Mouse (Mus musculus): ENCODE data around the gene BC025920. TPM values are rescaled to one million over a fixed set of nuclear protein-coding genes. Genes with fewer than 3 reads are reported as not detected.
"Not testable (repeated sequence)": the region's sequence is repeated elsewhere in the genome, so short reads cannot be mapped to it uniquely, and the experiment has no call there.

The BC025920 gene
- polyA plus RNA-seq, 1 experiment, result 0.58 TPM

GRCm38 (mm10) chr10:81633253-81634099 lies 27.4 kb downstream of the BC025920 start:
- 5% methylated on average over 37 of the region's 37 CpGs for WGBS
- TF ChIP-seq POLR2A (IDR thresholded peaks at IDR 0.05; ENCODE audit: low read depth, low read length) (no peak), CTCF (IDR thresholded peaks at IDR 0.05; ENCODE audit: extremely low read depth, insufficient read length, insufficient replicate concordance, low read depth, low read length) (no peak)
- H3K4me1 ChIP-seq (ENCODE audit: control insufficient read depth, insufficient read depth, insufficient read length, low read length), result peaks cover 5% of the 10 kb centered on the region
- H3K27me3 ChIP-seq (ENCODE audit: control insufficient read depth, insufficient read depth, low read length), result no peaks in the 10 kb centered on the region
- peak overlapping the region; percentile 57 for H3K4me3 ChIP-seq (ENCODE audit: low read depth, low read length)
- no peak overlapping the region for H3K27ac ChIP-seq (ENCODE audit: insufficient read depth, low read depth, low read length)
- no peaks in the 10 kb centered on the region for H3K36me3 ChIP-seq (ENCODE audit: control insufficient read depth, insufficient read depth, low read length)

GRCm38 (mm10) chr10:81636338-81636737 lies 30.3 kb downstream of the BC025920 start:
- H3K4me1 ChIP-seq (ENCODE audit: control insufficient read depth, insufficient read depth, insufficient read length, low read length), result peaks cover 3% of the 10 kb centered on the region
- no peak overlapping the region for H3K27ac ChIP-seq (ENCODE audit: insufficient read depth, low read depth, low read length)
- WGBS, result 20% methylated on average over 8 of the region's 8 CpGs
- H3K27me3 ChIP-seq (ENCODE audit: control insufficient read depth, insufficient read depth, low read length), result no peaks in the 10 kb centered on the region
- H3K36me3 ChIP-seq (ENCODE audit: control insufficient read depth, insufficient read depth, low read length), result no peaks in the 10 kb centered on the region
- TF ChIP-seq CTCF (IDR thresholded peaks at IDR 0.05; ENCODE audit: extremely low read depth, insufficient read length, insufficient replicate concordance, low read depth, low read length), result no peak
- no peak overlapping the region for H3K4me3 ChIP-seq (ENCODE audit: low read depth, low read length)

- Histone ChIP-seq H3K27me3 (ENCODE audit: control insufficient read depth, insufficient read depth, low read length) (no peaks in the 10 kb centered on the region), H3K4me3 (ENCODE audit: low read depth, low read length) (no peak overlapping the region), H3K27ac (ENCODE audit: insufficient read depth, low read depth, low read length) (no peak overlapping the region), H3K36me3 (ENCODE audit: control insufficient read depth, insufficient read depth, low read length) (no peaks in the 10 kb centered on the region), H3K4me1 (ENCODE audit: control insufficient read depth, insufficient read depth, insufficient read length, low read length) (peaks cover 10% of the 10 kb centered on the region)
- TF ChIP-seq POLR2A (IDR thresholded peaks at IDR 0.05; ENCODE audit: low read depth, low read length) (no peak), CTCF (IDR thresholded peaks at IDR 0.05; ENCODE audit: extremely low read depth, insufficient read length, insufficient replicate concordance, low read depth, low read length) (no peak)
- 60% methylated on average over 6 of the region's 6 CpGs for WGBS
Measured at GRCm38 (mm10) chr10:81638101-81638500, 32.0 kb downstream of the BC025920 start.

DNA sequence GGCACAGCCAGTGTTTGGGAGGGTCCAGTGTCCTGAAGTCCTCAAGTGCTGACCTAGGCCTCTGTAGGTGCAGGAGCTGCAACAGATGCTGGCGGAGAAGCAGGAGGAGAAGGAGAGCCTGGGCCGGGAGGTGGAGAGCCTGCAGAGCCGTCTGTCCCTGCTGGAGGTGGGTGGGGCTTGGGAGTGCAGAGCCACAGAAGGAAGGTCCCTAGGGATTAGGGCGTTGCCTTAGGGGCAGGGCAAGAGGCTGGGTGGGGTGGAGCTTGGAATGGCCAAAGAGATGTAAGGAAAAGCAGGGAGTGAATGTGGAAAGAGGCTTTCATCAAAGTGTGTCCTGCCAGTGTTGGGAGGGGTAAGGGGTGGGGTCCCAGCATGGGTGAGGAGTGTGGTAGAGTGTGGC lies 34.8 kb downstream of the BC025920 start:
- H3K4me3 ChIP-seq (ENCODE audit: low read depth, low read length); H3K27ac ChIP-seq (ENCODE audit: insufficient read depth, low read depth, low read length); H3K4me1 ChIP-seq (ENCODE audit: control insufficient read depth, insufficient read depth, insufficient read length, low read length); H3K27me3 ChIP-seq (ENCODE audit: control insufficient read depth, insufficient read depth, low read length); H3K36me3 ChIP-seq (ENCODE audit: control insufficient read depth, insufficient read depth, low read length): not testable (repeated sequence)
- WGBS, result 49% methylated on average over 4 of the region's 4 CpGs

DNA sequence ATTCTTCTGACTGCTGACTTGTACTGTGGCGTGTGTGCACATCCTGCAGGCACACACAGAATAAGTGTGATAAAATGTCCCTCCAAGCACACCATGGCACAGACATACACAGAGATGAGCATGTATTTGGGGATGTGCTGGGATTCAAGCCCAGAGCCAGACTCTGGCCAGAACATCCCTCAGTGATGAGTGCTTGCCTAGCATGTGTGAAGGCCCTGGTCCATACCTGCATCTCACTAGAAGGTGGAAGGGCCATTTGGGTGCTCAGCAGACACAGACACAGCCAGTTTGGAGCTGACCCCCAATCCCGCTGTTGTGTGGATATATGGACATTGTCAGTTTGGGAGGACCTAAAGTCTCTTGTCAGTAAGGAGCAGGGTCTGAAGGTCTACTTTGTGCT lies 35.5 kb downstream of the BC025920 start:
- Histone ChIP-seq H3K4me3 (ENCODE audit: low read depth, low read length) (no peak overlapping the region), H3K27me3 (ENCODE audit: control insufficient read depth, insufficient read depth, low read length) (no peaks in the 10 kb centered on the region), H3K27ac (ENCODE audit: insufficient read depth, low read depth, low read length) (no peak overlapping the region), H3K4me1 (ENCODE audit: control insufficient read depth, insufficient read depth, insufficient read length, low read length) (peaks cover 9% of the 10 kb centered on the region; the same call in 1 of the 2 replicates), H3K36me3 (ENCODE audit: control insufficient read depth, insufficient read depth, low read length) (no peaks in the 10 kb centered on the region)
- no peak for TF ChIP-seq CTCF (IDR thresholded peaks at IDR 0.05; ENCODE audit: extremely low read depth, insufficient read length, insufficient replicate concordance, low read depth, low read length)
- 94% methylated on average over 2 of the region's 2 CpGs for WGBS

DNA sequence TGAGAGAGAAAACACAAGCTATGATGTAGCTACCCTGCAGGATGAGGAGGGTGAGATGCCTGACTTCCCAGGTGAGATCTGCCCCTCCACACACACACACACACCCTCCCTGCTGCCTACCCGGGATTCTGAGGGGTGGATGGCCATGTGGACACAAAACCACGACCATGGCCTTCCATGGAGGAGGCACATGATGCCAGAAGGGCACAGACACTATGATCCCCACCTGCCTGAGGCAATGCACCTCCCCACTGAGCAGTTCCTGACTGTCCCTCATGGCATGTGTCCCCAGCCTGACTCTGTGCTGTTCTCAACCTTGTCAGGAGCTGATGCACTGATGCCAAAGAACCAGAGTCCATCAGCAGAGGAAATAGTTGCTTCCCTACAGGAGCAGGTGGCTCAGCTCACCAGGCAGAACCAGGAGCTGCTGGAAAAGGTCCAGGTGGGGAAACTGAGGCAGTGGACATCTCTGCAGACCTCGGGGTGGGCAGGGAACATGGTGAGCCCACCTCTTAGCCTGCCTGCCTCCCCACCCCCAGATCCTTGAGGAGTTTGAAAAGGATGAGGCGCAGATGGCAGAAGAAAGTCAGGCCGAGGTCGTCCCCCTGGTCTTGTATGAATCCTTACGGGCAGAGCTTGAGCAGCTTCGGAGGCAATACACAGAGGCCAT lies 36.0 kb downstream of the BC025920 start:
- no peaks in the 10 kb centered on the region for H3K36me3 ChIP-seq (ENCODE audit: control insufficient read depth, insufficient read depth, low read length)
- no peaks in the 10 kb centered on the region for H3K27me3 ChIP-seq (ENCODE audit: control insufficient read depth, insufficient read depth, low read length)
- peaks cover 9% of the 10 kb centered on the region; the same call in 1 of the 2 replicates for H3K4me1 ChIP-seq (ENCODE audit: control insufficient read depth, insufficient read depth, insufficient read length, low read length)
- TF ChIP-seq CTCF (IDR thresholded peaks at IDR 0.05; ENCODE audit: extremely low read depth, insufficient read length, insufficient replicate concordance, low read depth, low read length), result no peak
- TF ChIP-seq POLR2A (IDR thresholded peaks at IDR 0.05; ENCODE audit: low read depth, low read length), result no peak
- H3K27ac ChIP-seq (ENCODE audit: insufficient read depth, low read depth, low read length), result no peak overlapping the region
- WGBS, result 64% methylated on average over 8 of the region's 8 CpGs
- H3K4me3 ChIP-seq (ENCODE audit: low read depth, low read length), result peak overlapping the region; percentile 85; the same call in 1 of the 2 replicates

DNA sequence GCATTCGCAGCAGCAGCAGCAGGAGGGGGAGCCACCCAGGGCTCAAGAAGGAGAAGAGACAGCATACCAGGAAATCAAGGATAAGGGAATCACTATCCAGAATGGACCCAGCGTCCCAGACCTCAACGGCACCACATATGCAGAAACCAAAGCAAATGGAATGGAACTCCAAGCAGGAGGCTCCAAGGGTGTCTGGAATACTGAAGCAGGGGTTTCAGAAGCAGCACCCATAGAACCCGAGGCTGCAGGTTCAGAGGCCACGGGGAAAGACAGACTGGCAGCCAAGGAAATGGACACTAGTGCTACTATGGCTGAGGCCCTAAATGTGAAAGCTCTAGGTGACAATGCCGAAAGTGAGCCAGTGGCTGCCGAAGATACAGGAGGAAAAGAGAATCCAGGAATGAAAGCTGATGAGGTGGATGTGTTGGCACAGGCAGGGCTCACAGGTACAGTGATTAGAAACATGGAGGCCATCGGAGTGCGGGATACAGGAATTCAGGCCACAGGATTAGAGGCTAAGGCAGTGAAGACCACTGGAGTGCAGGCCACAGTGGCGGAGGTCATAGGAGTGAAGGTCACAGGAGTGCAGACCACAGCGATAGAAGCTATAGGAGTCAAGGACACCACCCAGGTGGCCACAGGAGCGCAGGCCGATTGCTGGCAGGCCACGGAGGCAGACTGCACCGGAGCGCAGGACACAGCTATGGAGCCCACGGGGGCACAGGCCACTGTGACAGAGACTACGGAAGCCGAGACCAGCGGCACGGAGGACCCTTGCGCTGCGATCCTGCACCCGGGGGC lies 36.8 kb downstream of the BC025920 start:
- TF ChIP-seq POLR2A (IDR thresholded peaks at IDR 0.05; ENCODE audit: low read depth, low read length), result no peak
- TF ChIP-seq CTCF (IDR thresholded peaks at IDR 0.05; ENCODE audit: extremely low read depth, insufficient read length, insufficient replicate concordance, low read depth, low read length), result no peak
- WGBS, result 9% methylated on average over 24 of the region's 24 CpGs
- Histone ChIP-seq H3K4me3 (ENCODE audit: low read depth, low read length) (peak overlapping the region; percentile 85), H3K4me1 (ENCODE audit: control insufficient read depth, insufficient read depth, insufficient read length, low read length) (peaks cover 9% of the 10 kb centered on the region; the same call in 1 of the 2 replicates), H3K27ac (ENCODE audit: insufficient read depth, low read depth, low read length) (peak overlapping the region; percentile 88), H3K27me3 (ENCODE audit: control insufficient read depth, insufficient read depth, low read length) (no peaks in the 10 kb centered on the region), H3K36me3 (ENCODE audit: control insufficient read depth, insufficient read depth, low read length) (no peaks in the 10 kb centered on the region)
